Mouse (Mus musculus): ENCODE data around the gene Gm17651.

The Gm17651 gene

GRCm38 (mm10) chr3:97680631-97681320 is 6.3 kb upstream of the Gm17651 start:
- DNase-seq (ENCODE audit: low read depth, low spot score), result peak; percentile 32

GRCm38 (mm10) chr3:97678416-97678815 is 3.9 kb upstream of the Gm17651 start:
- DNase-seq (ENCODE audit: low read depth, low spot score), result no peak

DNA sequence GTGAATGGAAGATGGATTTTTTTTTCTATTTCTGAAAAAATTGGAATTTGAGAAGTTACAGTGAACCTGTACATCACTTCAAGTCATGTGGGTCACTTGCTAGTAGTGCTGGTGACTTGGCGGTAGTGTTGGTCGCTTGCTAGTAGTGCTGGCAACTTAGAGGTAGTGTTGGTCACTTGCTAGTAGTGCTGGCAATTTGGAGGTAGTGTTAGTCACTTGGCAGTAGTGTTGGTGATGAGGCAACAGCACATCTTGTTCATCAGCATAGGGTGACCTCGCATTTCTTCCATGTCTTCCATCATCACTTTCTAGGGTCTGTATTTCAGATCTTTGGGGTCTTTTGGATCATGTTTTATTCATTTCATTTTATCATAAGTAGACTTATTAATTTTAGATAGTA is 1.6 kb upstream of the Gm17651 start:
- DNase-seq (ENCODE audit: low read depth, low spot score), result no peak

DNA sequence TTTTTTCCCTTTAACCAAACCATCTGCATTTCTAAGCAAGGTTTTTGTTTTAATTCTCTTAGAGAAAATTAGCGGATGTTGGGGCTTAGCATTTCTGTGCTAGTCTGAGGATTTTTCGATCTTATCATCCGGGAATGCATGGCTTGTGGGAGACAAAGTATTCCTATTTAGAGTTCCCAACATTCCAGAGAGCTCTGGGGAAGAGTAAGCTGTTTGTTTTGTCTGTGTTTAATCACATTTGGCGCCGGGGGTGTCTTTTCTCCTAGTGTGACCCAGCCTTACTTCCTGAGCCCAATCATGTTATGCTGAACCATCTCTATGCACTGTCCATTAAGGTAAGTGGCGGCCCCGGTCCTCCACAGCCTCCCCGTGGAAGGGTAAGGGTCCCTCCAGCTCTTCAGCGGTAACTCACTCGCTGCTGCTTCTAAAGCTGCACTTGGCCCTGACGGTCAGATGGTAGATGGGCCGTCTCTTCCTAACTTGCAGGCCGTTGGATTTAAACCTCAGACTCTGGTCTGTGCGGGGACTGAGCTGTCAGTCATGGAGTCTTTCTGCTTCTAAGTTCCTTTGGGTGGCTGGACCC is 7.3 kb downstream of the Gm17651 start:
- no peak for DNase-seq (ENCODE audit: low read depth, low spot score)

DNA sequence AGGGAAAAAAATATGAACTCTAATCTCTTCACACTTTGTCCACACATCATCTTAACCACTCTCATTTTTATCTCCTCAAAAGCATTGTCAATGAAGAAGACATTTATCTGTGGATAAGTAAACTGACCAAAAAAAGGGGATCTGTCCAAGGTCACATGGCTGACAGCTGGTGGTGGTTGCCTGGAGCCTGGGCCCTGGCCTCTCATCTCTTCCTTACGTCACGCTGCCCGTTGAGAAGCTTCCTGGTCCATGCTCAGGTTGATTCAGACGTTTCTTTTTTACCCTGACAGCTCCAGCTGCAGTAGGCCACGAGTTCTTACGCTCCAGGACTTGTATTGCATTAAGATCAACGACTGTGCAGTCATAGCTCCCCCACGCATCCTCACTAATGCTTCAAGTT is 8.3 kb downstream of the Gm17651 start:
- no peak for DNase-seq (ENCODE audit: low read depth, low spot score)

DNA sequence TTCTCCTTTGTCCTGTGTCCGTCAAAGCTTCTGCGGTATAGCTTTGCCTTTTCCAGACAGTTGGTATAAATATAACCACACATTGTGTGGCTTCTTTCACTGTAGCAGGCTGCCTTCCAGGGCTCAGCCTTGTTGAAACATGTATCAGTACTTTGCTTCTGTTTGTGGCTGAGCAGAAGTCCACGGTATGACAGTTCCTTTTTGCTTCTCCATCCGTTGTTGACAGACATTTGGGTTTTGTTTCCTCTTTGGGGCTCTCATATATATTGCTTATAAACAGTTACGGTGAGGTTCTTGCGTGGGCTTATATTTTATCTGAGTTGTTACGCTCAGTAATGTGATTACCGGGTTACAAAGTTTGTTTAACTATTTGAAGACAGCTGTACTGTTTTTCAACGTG is 9.0 kb downstream of the Gm17651 start:
- DNase-seq (ENCODE audit: low read depth, low spot score), result no peak

GRCm38 (mm10) chr3:97661206-97661605 is 13.3 kb downstream of the Gm17651 start:
- no peak for DNase-seq (ENCODE audit: low read depth, low spot score)

GRCm38 (mm10) chr3:97659746-97660145 is 14.7 kb downstream of the Gm17651 start:
- no peak for DNase-seq (ENCODE audit: low read depth, low spot score)

GRCm38 (mm10) chr3:97658426-97659193 is 15.9 kb downstream of the Gm17651 start:
- no peak for DNase-seq (ENCODE audit: low read depth, low spot score)

- DNase-seq (ENCODE audit: low read depth, low spot score), result peak; percentile 97
These were observed 16.7 kb downstream of the Gm17651 start, which contains the start of gene Prkab2 for GRCm38 (mm10) chr3:97657655-97658411. TSS of gene Prkab2 (plus strand) at chr3:97658193.

GRCm38 (mm10) chr3:97654901-97655300 is 19.6 kb downstream of the Gm17651 start:
- no peak for DNase-seq (ENCODE audit: low read depth, low spot score)

GRCm38 (mm10) chr3:97653781-97654180 is 20.7 kb downstream of the Gm17651 start:
- DNase-seq (ENCODE audit: low read depth, low spot score), result no peak

DNA sequence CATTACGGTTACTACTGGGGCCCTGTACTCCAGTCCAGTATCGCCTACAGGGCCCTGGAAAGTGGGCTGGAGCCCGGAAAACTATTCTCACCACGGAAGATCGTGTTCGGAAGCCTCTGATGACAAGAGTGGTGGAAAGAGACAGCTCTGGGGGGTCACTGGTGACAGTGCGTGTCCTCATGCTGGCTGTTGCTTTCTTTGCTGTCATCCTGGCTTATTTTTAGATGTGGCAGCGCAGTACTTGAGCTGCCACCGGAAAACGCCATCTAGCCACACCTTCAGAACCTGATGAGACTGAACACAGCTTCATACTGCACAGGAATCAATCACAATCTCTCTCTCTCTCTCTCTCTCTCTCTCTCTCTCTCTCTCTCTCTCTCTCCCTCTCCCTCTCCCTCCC is 22.9 kb downstream of the Gm17651 start:
- no peak for DNase-seq (ENCODE audit: low read depth, low spot score)

DNA sequence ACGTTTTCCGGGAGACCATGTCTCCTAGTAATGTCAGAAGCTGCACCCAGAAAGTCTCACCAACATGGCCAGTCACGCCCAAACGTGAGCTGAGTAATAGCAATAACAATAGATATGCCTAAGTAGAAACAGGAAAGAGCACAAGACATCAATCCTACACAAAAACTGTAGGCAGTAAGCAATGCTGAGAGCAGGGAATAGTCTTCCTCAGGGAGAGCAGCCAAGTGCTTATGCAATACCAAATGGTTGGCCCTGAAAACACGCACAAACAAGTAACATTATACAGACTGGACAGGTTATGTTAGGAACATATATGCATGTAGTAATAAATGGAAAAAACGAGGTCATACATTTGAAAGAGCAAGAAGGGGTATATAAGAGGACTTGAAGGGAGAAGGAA is 25.0 kb downstream of the Gm17651 start:
- no peak for DNase-seq (ENCODE audit: low read depth, low spot score)

GRCm38 (mm10) chr3:97649022-97649421 is 25.5 kb downstream of the Gm17651 start:
- no peak for DNase-seq (ENCODE audit: low read depth, low spot score)

GRCm38 (mm10) chr3:97648518-97648917 is 26.0 kb downstream of the Gm17651 start:
- no peak for DNase-seq (ENCODE audit: low read depth, low spot score)

DNA sequence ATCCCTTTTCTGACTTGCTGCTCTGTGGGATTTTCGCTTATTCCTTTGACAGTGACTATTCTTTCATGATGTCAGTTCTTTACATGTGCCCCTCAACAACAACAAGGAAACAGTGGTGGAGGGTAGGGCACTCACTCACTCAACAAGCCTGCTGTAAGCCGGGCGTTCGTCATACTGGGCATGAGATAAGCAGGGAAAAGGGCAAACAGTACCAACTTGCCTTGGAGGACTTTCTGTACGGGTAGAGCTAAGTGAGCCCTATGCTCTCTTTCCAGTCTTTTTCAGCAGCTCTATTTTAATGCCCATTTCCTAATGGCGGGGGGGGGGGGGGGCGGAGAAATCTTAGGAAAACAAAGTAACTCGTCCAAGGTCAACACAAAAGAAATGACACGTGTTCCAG is 32.5 kb downstream of the Gm17651 start:
- no peak for DNase-seq (ENCODE audit: low read depth, low spot score)

- no peak for DNase-seq (ENCODE audit: low read depth, low spot score)
These were observed 33.1 kb downstream of the Gm17651 start for GRCm38 (mm10) chr3:97641396-97641795.

GRCm38 (mm10) chr3:97634288-97634761 is 40.2 kb downstream of the Gm17651 start:
- no peak for DNase-seq (ENCODE audit: low read depth, low spot score)

DNA sequence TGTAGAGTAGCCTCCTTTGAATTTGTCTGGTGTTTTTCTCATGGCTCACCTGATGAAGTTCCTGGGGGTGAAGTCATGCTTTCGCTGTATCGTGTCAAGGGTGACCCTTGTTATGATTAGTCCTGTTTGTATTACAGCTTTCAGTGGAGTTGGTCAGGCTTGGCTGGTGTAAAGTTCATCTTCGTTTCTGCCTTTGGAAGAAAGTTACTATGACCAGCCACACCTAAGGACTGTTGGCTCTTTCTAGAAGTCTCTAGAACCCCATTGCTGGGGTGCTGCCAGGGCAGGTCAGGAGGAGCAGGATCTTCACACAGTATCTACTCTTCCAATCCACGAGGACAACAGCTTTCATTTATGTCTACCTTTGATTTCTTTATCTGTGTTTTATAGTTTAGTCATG is 41.0 kb downstream of the Gm17651 start:
- no peak for DNase-seq (ENCODE audit: low read depth, low spot score)

DNA sequence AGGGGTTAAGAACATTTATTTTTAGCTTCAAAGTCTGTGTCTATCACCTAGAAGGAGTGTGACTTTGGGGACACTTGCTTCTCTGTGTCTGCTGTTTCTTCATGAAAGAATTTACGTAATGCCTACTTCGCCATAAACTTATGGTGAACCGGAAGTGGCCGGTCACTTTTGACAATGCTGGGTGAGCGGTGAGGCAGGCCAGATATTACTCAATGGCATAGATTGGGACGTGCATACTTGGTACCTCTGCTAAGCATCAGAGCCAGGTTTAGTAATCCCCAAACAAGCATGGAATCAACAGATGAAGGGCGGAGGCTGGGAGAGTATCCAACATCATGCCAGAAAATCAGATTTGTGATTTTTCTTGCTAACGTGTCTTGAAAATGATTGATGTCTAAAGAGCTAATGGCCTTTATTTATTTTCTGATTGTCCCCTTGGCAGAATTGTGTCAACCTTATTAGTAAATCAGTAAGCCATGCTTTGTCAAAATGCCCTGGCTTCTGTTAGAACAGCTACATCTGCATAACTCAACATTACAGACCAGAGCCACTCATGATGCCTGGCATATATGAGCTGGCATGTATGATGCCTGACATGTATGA is 43.1 kb downstream of the Gm17651 start:
- no peak for DNase-seq (ENCODE audit: low read depth, low spot score)
